Mouse (Mus musculus) megakaryocyte, embryonic 14.5 days (primary cell): Measurements from ENCODE around the gene Sptssa. TPM values are rescaled to one million over a fixed set of nuclear protein-coding genes. Genes with fewer than 3 reads are reported as not detected.
A peak's percentile ranks its signal among the peaks of the same experiment; 100 is the strongest.

ENCODE experiments used
- H3K27me3 ChIP-seq: replicated peaks from 2 replicates; pipeline ENCODE3; 2012; ENCODE audit warnings: inconsistent platforms
- H3K36me3 ChIP-seq: replicated peaks from 2 replicates; pipeline ENCODE3; 2012; ENCODE audit warnings: low read length, inconsistent platforms, mixed read lengths
- H3K4me1 ChIP-seq: 2 replicates; pipeline ENCODE4 v1.6.1; 2012; ENCODE audit warnings: inconsistent platforms
- H3K4me3 ChIP-seq: replicated peaks from 2 replicates; pipeline ENCODE3; 2012; ENCODE audit warnings: moderate library complexity, mild to moderate bottlenecking, inconsistent platforms
- H3K9me3 ChIP-seq: 2 replicates; pipeline ENCODE4 v1.6.1; 2012; ENCODE audit warnings: inconsistent platforms
- FLI1 ChIP-seq: IDR thresholded peaks from 2 replicates; pipeline ENCODE4 v1.6.1; 2012; ENCODE audit warnings: low read length, inconsistent platforms, mixed read lengths
- GATA1 ChIP-seq: IDR thresholded peaks from 3 replicates; pipeline ENCODE4 v1.6.1; 2012; ENCODE audit warnings: mixed read lengths, low read length, inconsistent platforms, borderline replicate concordance
- polyA plus RNA-seq: library from polyadenylated mRNA; stranded (reverse); fragments of >175 nt; gene quantifications from 2 replicates; pipeline ENCODE4 v1.2.3, GENCODE M21; 2012; ENCODE audit warnings: low replicate concordance; ENCODE audit not compliant: insufficient read depth

The Sptssa gene
- polyA plus RNA-seq, 1 experiment: 8.8 TPM

GRCm38 (mm10) chr12:54656039-54656395 is 356 bp downstream of the Sptssa start:
- Histone ChIP-seq H3K9me3 (no peaks in the 10 kb centered on the region), H3K4me1 (peaks cover 45% of the 10 kb centered on the region), H3K27me3 (no peaks in the 10 kb centered on the region), H3K4me3 (peak overlapping the region; percentile 99), H3K36me3 (peaks cover 8% of the 10 kb centered on the region)
- TF ChIP-seq FLI1 (no peak), GATA1 (no peak)

GRCm38 (mm10) chr12:54655292-54656038 is 908 bp downstream of the Sptssa start:
- peaks cover 11% of the 10 kb centered on the region for H3K36me3 ChIP-seq
- no peaks in the 10 kb centered on the region for H3K27me3 ChIP-seq
- peak overlapping the region; percentile 99 for H3K4me3 ChIP-seq
- H3K9me3 ChIP-seq: no peaks in the 10 kb centered on the region
- H3K4me1 ChIP-seq: peaks cover 48% of the 10 kb centered on the region
- TF ChIP-seq GATA1 (no peak), FLI1 (no peak)

- H3K4me3 ChIP-seq: peak overlapping the region; percentile 99
- no peaks in the 10 kb centered on the region for H3K27me3 ChIP-seq
- H3K4me1 ChIP-seq: peaks cover 55% of the 10 kb centered on the region
- H3K9me3 ChIP-seq: no peaks in the 10 kb centered on the region
- TF ChIP-seq GATA1 (no peak), FLI1 (no peak)
- H3K36me3 ChIP-seq: peaks cover 19% of the 10 kb centered on the region
These were observed 1.6 kb downstream of the Sptssa start for GRCm38 (mm10) chr12:54654741-54655140.

GRCm38 (mm10) chr12:54654141-54654540 is 2.2 kb downstream of the Sptssa start:
- Histone ChIP-seq H3K9me3 (no peaks in the 10 kb centered on the region), H3K27me3 (no peaks in the 10 kb centered on the region), H3K36me3 (peaks cover 20% of the 10 kb centered on the region), H3K4me1 (peaks cover 55% of the 10 kb centered on the region), H3K4me3 (peak overlapping the region; percentile 99)
- TF ChIP-seq GATA1 (no peak), FLI1 (no peak)

GRCm38 (mm10) chr12:54652346-54652745 is 4.0 kb downstream of the Sptssa start:
- no peaks in the 10 kb centered on the region for H3K27me3 ChIP-seq
- peaks cover 37% of the 10 kb centered on the region for H3K36me3 ChIP-seq
- no peaks in the 10 kb centered on the region for H3K9me3 ChIP-seq
- TF ChIP-seq GATA1: no peak
- no peak for TF ChIP-seq FLI1
- H3K4me3 ChIP-seq: no peak overlapping the region
- peaks cover 50% of the 10 kb centered on the region for H3K4me1 ChIP-seq

- peaks cover 42% of the 10 kb centered on the region for H3K36me3 ChIP-seq
- TF ChIP-seq FLI1 (no peak), GATA1 (no peak)
- H3K4me1 ChIP-seq: peaks cover 45% of the 10 kb centered on the region
- no peak overlapping the region for H3K4me3 ChIP-seq
- no peaks in the 10 kb centered on the region for H3K27me3 ChIP-seq
- H3K9me3 ChIP-seq: no peaks in the 10 kb centered on the region
These were observed 4.6 kb downstream of the Sptssa start for GRCm38 (mm10) chr12:54651820-54652219.

GRCm38 (mm10) chr12:54651158-54651557 is 5.2 kb downstream of the Sptssa start:
- no peaks in the 10 kb centered on the region for H3K27me3 ChIP-seq
- no peaks in the 10 kb centered on the region for H3K9me3 ChIP-seq
- H3K4me3 ChIP-seq: no peak overlapping the region
- TF ChIP-seq GATA1: no peak
- TF ChIP-seq FLI1: no peak
- H3K4me1 ChIP-seq: peaks cover 41% of the 10 kb centered on the region
- H3K36me3 ChIP-seq: peaks cover 47% of the 10 kb centered on the region

- Histone ChIP-seq H3K9me3 (no peaks in the 10 kb centered on the region), H3K4me1 (peaks cover 17% of the 10 kb centered on the region), H3K36me3 (peaks cover 39% of the 10 kb centered on the region), H3K4me3 (no peak overlapping the region), H3K27me3 (no peaks in the 10 kb centered on the region)
- TF ChIP-seq GATA1 (no peak), FLI1 (no peak)
These were observed 11.4 kb downstream of the Sptssa start for GRCm38 (mm10) chr12:54644947-54645346.

- H3K9me3 ChIP-seq: no peaks in the 10 kb centered on the region
- TF ChIP-seq FLI1 (no peak), GATA1 (no peak)
- no peaks in the 10 kb centered on the region for H3K27me3 ChIP-seq
- peaks cover 30% of the 10 kb centered on the region for H3K36me3 ChIP-seq
- peaks cover 15% of the 10 kb centered on the region for H3K4me1 ChIP-seq
- H3K4me3 ChIP-seq: no peak overlapping the region
These were observed 13.0 kb downstream of the Sptssa start for GRCm38 (mm10) chr12:54643320-54643892.

GRCm38 (mm10) chr12:54641374-54641773 is 15.0 kb downstream of the Sptssa start:
- Histone ChIP-seq H3K36me3 (peaks cover 11% of the 10 kb centered on the region), H3K4me1 (peaks cover 15% of the 10 kb centered on the region), H3K9me3 (no peaks in the 10 kb centered on the region), H3K4me3 (no peak overlapping the region), H3K27me3 (no peaks in the 10 kb centered on the region)
- TF ChIP-seq GATA1: no peak
- TF ChIP-seq FLI1: no peak
